Mouse (Mus musculus) liver, embryonic 16.5 days (tissue): Measurements from ENCODE around the gene Tssk3. TPM values are rescaled to one million over a fixed set of nuclear protein-coding genes. Genes with fewer than 3 reads are reported as not detected.
A peak's percentile ranks its signal among the peaks of the same experiment; 100 is the strongest.

Experiments
- ATAC-seq: fragments of 200-750 bp; cut with Nextera tagmentation; 2 replicates; pipeline ENCODE4 v1.8.0; 2017; ENCODE audit warnings: low read depth, mild to moderate bottlenecking, moderate number of reproducible peaks, moderate library complexity
- H3K27ac ChIP-seq: fragments of 300-500 bp; sonication (generic); 2 replicates; pipeline ENCODE4 v1.5.1; 2014; ENCODE audit warnings: mild to moderate bottlenecking, low read length
- H3K27me3 ChIP-seq: fragments of 300-500 bp; sonication (generic); 2 replicates; pipeline ENCODE4 v1.6.1; 2014; ENCODE audit warnings: low read depth, low read length, mixed read lengths; ENCODE audit not compliant: control insufficient read depth, insufficient read depth
- H3K36me3 ChIP-seq: fragments of 300-500 bp; sonication (generic); 2 replicates; pipeline ENCODE4 v1.6.1; 2014; ENCODE audit warnings: mild to moderate bottlenecking; ENCODE audit not compliant: control insufficient read depth, insufficient read depth
- H3K4me1 ChIP-seq: fragments of 300-500 bp; sonication (generic); 2 replicates; pipeline ENCODE4 v1.6.1; 2014; ENCODE audit warnings: low read depth, low read length, mixed read lengths; ENCODE audit not compliant: control insufficient read depth
- H3K4me2 ChIP-seq: fragments of 300-500 bp; sonication (generic); 2 replicates; pipeline ENCODE4 v1.6.1; 2014; ENCODE audit warnings: low read depth, low read length, mixed read lengths
- H3K4me3 ChIP-seq: fragments of 300-500 bp; sonication (generic); 2 replicates; pipeline ENCODE4 v1.5.1; 2014; ENCODE audit warnings: low read depth, mild to moderate bottlenecking, low read length
- H3K9ac ChIP-seq: fragments of 300-500 bp; sonication (generic); 2 replicates; pipeline ENCODE4 v1.6.1; 2014; ENCODE audit warnings: low read depth, low read length
- H3K9me3 ChIP-seq: fragments of 300-500 bp; sonication (generic); replicated peaks from 2 replicates; pipeline ENCODE4 v1.6.1; 2016; ENCODE audit warnings: low read length; ENCODE audit not compliant: control insufficient read depth
- WGBS: fragments of 180-500 bp; shearing (Covaris S2); extraction: QIAGEN DNeasy Blood & Tissue Kit; methylation state at CpG from one replicate; pipeline ENCODE4 v1.1.7; 2014; ENCODE audit not compliant: insufficient replicate concordance; 5-methylcytosine and 5-hydroxymethylcytosine counted together
- polyA plus RNA-seq: library from polyadenylated mRNA; unstranded; fragments of >200 nt; fragmentation: Nextera tagmentation; extraction: Ambion mirVana; gene quantifications from 2 replicates; pipeline ENCODE4 v1.2.1, GENCODE M21; 2015

Tssk3 gene
- polyA plus RNA-seq, 1 experiment from 2014 or later, result 0.13 TPM

- Histone ChIP-seq H3K27ac (no peak overlapping the region), H3K4me2 (no peak overlapping the region), H3K36me3 (peaks cover 91% of the 10 kb centered on the region), H3K9me3 (no peaks in the 10 kb centered on the region), H3K4me3 (no peak overlapping the region), H3K4me1 (no peaks in the 10 kb centered on the region; the same call in 1 of the 2 replicates), H3K27me3 (no peaks in the 10 kb centered on the region), H3K9ac (no peak overlapping the region)
- no peak for ATAC-seq
- WGBS, result 70% methylated on average over 1 of the region's 1 CpGs
Measured at GRCm38 (mm10) chr4:129481090-129481489, 9.7 kb downstream of the Tssk3 start.

DNA sequence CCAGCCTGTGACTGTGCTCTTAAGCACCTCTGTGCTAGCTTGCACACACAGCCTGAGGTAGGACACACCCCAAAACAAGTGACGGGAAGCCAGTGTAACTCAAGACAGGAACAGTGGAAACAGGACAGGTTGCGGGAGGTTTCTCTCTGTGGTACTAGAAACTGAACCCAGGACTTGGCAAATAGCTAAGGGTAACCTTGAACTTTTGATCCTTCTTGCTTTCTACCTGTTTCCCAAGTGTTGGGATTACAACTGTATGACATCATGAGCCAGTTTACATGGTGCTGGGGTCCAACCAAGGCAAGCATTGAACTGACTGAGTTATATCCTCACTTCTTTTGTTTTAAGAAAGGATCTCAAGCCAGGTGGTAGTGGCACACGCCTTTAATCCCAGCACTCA lies 11.0 kb downstream of the Tssk3 start:
- WGBS, result 87% methylated on average over 3 of the region's 3 CpGs
- no peak for ATAC-seq
- Histone ChIP-seq H3K4me3 (no peak overlapping the region), H3K27ac (no peak overlapping the region), H3K36me3 (peaks cover 88% of the 10 kb centered on the region), H3K4me2 (no peak overlapping the region), H3K9me3 (no peaks in the 10 kb centered on the region), H3K27me3 (no peaks in the 10 kb centered on the region), H3K4me1 (no peaks in the 10 kb centered on the region; the same call in 1 of the 2 replicates), H3K9ac (no peak overlapping the region)

- Histone ChIP-seq H3K4me3 (no peak overlapping the region), H3K4me2 (no peak overlapping the region), H3K27me3 (no peaks in the 10 kb centered on the region), H3K9me3 (no peaks in the 10 kb centered on the region), H3K27ac (no peak overlapping the region), H3K9ac (no peak overlapping the region), H3K36me3 (peaks cover 86% of the 10 kb centered on the region), H3K4me1 (no peaks in the 10 kb centered on the region; the same call in 1 of the 2 replicates)
- 81% methylated on average over 11 of the region's 11 CpGs for WGBS
- ATAC-seq, result no peak
Measured at GRCm38 (mm10) chr4:129476047-129476446, 14.8 kb downstream of the Tssk3 start.

DNA sequence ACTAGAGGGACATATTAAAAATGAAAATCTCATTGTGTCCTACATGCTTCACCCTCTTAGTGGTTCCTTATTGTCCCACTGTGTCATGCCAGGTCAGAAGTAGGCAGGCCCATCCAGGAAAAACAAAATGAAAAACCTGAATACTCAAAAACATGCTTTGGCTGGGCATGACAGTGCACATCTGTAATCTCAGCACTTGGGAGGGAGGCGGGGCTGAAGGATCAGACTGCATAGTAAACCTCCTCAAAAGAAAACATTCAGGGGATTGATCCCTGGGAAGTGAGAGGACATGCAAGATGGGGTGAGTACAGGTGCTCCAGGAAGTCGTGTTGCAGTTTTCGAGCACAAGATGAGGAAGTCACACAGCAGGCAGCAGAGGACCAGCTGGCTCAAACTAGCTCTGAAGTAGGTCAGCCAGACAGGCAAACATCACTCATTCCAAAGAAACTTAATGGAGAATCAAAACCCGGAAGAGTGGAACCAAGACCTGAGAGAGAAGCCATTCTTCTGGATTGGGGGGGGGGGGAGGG lies 26.5 kb downstream of the Tssk3 start:
- peak overlapping the region; percentile 100 for H3K27ac ChIP-seq
- H3K4me1 ChIP-seq, result peaks cover 38% of the 10 kb centered on the region
- H3K9ac ChIP-seq, result peak overlapping the region; percentile 73
- peak overlapping the region; percentile 94 for H3K4me3 ChIP-seq
- H3K9me3 ChIP-seq, result no peaks in the 10 kb centered on the region
- H3K36me3 ChIP-seq, result peaks cover 46% of the 10 kb centered on the region
- H3K4me2 ChIP-seq, result peak overlapping the region; percentile 82
- WGBS, result 48% methylated on average over 4 of the region's 4 CpGs
- ATAC-seq, result peak; percentile 25
- no peaks in the 10 kb centered on the region for H3K27me3 ChIP-seq

DNA sequence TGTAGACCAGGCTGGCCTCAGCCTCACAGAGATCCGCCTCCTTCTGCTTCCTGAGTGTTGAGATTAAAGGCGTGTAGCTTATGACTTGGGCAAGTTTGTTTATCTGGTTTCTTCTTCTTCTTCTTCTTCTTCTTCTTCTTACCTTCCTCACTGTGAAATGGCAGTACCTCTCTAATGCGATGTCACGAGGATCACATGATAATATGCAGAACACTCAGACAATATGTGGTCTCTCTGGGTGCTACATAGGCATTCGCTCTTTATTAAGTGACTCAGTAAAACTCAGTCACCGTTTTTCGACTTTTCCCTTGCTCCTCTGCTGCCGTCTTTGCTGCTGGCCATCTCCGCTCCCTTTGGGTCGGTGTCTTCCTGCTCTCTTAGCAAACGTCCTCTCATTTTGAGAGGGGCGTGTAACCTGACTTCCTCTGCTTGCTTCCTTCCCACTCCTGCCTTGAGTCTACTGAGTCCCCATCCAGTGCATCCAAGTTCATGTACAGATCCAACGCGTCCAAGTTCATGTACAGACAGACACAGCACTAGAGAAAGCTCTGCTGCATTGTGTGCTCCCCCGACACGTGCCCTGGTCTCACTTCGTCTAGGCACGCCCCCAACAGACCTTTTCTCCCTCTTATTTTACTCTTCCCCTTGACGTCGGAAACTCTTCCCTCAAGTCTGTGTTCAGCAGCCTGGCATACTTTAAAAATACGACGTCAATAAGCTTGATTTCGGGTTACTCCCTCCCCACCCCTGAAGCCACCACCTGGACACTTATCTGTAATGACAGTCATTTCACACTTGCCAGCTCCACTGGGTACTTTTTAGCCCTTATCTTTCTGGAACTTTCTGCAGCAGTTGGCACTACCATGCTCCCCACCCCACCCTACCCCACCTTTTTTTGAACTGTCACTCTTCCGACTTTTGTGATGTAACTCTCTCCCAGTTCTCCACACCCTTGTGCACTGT lies 27.4 kb downstream of the Tssk3 start:
- Histone ChIP-seq H3K9me3 (no peaks in the 10 kb centered on the region), H3K4me2 (peak overlapping the region; percentile 82), H3K36me3 (peaks cover 37% of the 10 kb centered on the region), H3K27me3 (no peaks in the 10 kb centered on the region), H3K27ac (peak overlapping the region; percentile 100), H3K9ac (peak overlapping the region; percentile 98), H3K4me3 (peak overlapping the region; percentile 94), H3K4me1 (peaks cover 38% of the 10 kb centered on the region)
- ATAC-seq, result peak; percentile 73
- WGBS, result 44% methylated on average over 24 of the region's 24 CpGs

DNA sequence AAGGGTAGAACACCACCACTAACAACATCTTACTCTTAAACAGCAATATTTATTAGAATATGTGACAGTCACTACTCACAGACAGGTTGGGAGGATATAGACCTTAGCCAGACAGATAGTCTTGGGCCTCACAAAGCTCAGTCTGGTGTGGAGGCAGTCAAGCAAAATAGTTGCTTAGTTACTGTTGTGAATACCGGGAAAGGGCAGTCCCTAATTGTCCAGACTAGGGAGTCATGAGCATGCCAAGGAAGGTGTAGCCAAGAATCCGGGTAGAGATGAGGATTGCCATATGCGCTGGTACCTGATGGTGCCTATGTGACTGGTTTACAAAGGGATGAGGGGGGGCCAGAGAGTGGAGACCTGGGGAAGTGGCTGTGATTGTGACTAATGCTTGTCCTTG lies 28.7 kb downstream of the Tssk3 start:
- ATAC-seq, result no peak
- Histone ChIP-seq H3K27ac (peak overlapping the region; percentile 100), H3K9me3 (no peaks in the 10 kb centered on the region), H3K4me1 (peaks cover 38% of the 10 kb centered on the region), H3K4me2 (peak overlapping the region; percentile 82), H3K9ac (peak overlapping the region; percentile 98), H3K27me3 (no peaks in the 10 kb centered on the region), H3K4me3 (peak overlapping the region; percentile 94), H3K36me3 (peaks cover 25% of the 10 kb centered on the region)
- WGBS, result 42% methylated on average over 3 of the region's 3 CpGs

- under 1% methylated on average over 46 of the region's 46 CpGs for WGBS
- Histone ChIP-seq H3K27ac (peak within 1 kb of the TSS; percentile 100), H3K4me1 (peaks cover 38% of the 10 kb centered on the region), H3K27me3 (no peaks in the 10 kb centered on the region), H3K36me3 (peaks cover 17% of the 10 kb centered on the region), H3K4me3 (peak within 1 kb of the TSS; percentile 94), H3K9ac (peak within 1 kb of the TSS; percentile 98), H3K4me2 (peak within 1 kb of the TSS; percentile 82), H3K9me3 (no peaks in the 10 kb centered on the region)
- ATAC-seq, result peak; percentile 91
Measured at GRCm38 (mm10) chr4:129461183-129461960, 29.4 kb downstream of the Tssk3 start, which contains the start of gene Bsdc1. TSS of gene Bsdc1 (plus strand) at chr4:129461581.

DNA sequence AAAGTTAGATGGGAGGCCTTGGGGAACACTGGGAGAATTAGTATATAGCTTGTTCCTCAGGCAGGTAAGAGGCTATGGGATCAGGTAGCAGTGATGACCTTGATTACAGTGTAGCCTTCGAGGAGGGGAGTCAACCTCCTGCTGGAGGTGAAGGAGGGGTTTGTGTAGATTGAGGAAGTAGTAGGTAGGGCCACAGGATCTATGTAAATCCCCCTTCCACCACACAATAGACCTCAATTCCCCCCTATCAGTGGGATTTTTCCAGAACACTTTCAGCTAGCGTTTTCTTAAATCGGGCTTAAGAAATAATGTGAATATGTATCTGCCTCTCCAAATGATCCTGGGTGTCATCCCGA lies 30.0 kb downstream of the Tssk3 start:
- H3K27me3 ChIP-seq, result no peaks in the 10 kb centered on the region
- peak overlapping the region; percentile 94 for H3K4me3 ChIP-seq
- no peak for ATAC-seq
- H3K4me2 ChIP-seq, result peak overlapping the region; percentile 77
- H3K27ac ChIP-seq, result peak overlapping the region; percentile 88
- WGBS, result 0% methylated on average over 4 of the region's 4 CpGs
- peak overlapping the region; percentile 72 for H3K9ac ChIP-seq
- peaks cover 33% of the 10 kb centered on the region for H3K4me1 ChIP-seq
- H3K36me3 ChIP-seq, result peaks cover 12% of the 10 kb centered on the region
- no peaks in the 10 kb centered on the region for H3K9me3 ChIP-seq
